Mouse (Mus musculus): ENCODE measurements around the gene Hist1h1e.
"Not testable (repeated sequence)": the region's sequence is repeated elsewhere in the genome, so short reads cannot be mapped to it uniquely, and the experiment has no call there.

Gene Hist1h1e

DNA sequence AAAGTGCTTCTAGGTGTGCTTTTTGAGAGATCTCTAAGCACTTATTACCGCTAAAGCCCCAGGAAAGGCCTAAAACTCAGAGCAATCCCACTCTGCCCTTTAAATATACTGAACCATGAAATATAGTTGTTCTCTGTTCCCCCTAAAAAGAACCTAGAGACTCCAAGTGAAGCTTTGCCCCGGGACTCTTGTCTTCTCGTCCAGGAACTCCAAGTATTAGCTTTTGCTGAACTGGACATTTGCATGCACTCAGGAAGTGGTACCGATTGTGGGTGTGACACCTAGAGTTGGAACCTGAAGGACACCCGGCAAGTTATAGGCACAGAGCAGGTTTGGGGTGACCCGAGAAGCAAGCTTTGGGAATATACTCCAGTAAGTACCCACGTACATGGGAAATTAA lies 31.2 kb downstream of the Hist1h1e start:
- no peak for DNase-seq

DNA sequence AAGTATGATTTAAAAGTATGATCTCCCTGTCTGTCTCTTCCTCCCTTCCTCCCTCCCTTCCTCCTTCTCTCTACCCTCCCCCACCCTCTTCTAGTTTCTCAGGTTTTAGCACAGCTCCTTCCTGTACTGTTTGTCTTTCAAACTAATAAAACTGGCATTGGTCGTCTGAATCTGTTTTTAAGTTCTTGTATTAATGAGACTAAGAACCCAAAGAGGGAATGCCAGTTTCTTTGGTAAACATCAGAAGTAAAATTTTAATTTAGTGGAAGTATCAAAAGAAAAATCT lies 35.5 kb downstream of the Hist1h1e start:
- DNase-seq, result no peak

DNA sequence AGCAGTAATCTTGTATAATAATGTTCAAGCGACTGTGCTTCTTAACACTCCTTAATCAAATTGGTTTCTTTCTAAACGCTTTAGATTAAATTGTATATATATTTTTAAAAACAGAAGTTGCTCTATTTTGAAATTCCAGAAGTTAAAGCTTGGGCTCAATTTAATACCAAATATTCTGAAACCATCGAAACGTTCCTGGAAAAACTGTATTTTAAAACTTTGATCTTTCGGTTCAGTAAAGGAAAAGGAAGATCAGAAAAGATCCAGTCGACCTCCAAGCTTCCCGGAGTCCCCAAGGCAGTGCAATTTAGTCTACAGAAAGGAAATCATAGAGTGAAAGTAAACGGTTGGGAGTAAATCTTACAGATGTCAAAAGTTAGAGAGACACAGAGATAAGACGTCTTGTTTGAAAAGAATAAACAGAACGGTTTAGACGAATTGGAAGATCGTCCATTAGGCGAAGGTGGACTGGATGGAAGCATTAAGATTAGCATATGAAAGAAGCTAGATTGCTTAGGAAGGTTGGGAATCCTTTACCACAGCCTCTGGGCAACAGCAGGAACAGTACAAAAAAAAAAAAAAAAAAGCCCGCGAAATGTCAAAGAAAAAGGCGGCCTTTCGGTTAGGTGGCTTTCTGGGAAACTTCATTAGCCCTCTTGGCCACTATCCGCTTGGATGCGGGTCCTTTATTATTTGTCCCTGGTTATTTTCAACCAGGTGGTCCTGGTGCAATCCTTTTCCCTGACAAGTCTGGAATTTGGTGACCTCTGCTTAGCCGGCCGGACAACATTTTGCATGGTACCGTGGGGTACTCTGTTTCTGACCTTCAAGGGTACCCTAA lies 36.0 kb downstream of the Hist1h1e start:
- DNase-seq, result no peak

DNA sequence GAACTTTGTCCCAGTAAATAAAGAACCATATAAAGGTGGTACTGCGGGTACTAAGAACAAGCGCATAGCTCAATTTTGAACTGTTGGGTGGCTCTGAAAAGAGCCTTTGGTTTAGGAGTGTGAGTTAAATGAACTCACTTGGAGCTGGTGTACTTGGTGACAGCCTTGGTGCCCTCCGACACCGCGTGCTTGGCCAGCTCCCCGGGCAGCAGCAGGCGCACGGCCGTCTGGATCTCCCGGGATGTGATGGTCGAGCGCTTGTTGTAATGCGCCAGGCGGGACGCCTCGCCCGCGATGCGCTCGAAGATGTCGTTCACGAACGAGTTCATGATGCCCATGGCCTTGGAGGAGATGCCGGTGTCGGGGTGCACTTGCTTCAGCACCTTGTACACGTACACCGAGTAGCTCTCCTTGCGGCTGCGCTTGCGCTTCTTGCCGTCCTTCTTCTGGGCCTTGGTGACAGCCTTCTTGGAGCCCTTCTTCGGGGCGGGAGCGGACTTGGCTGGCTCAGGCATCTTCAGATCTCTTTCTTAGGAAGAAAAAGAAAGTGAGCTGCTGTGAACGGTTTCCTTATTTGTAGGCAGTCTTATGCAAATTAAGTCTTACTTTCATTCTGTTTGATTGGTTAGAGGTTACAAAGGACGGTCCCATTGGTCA lies 36.8 kb downstream of the Hist1h1e start:
- peak; percentile 81 for DNase-seq

DNA sequence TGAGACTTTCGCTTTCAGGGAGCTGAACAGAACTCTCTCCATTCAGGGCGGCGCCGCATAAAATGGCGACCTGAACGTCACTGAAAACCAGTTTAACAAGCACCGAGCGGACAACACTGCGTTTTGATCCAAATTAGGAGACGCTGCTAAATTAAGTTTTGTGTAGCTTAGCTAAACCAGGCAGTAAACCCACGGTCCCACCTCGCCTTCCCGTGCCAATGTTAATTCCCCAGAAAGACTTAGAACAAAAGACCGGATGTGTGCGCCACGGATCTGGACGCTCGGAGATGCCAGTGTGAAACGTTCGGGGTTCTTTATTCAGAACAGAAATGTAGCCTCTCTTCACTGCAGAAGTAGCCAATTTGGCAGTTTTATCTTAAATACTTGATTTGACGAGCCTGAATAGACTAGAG lies 37.3 kb downstream of the Hist1h1e start:
- DNase-seq, result peak; percentile 76

DNA sequence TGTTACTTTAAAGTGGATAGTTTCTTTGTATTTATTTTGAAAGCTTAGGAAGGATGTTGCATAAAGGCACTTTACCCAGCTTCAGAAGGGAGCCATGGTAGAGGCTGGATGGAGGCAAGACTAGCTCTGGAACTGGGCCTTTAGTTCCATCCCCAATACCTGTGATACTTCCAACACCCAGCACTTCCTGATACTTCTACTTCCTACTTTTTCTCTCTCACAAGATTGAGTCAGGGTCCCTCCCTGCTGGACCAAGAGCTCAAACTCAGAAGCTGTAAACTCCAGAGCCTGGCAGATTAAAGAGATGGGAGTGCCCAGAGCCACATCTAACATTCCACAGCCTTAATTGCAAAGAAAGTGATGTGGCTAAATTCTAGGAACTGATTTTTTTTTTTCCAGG lies 38.0 kb downstream of the Hist1h1e start:
- no peak for DNase-seq

DNA sequence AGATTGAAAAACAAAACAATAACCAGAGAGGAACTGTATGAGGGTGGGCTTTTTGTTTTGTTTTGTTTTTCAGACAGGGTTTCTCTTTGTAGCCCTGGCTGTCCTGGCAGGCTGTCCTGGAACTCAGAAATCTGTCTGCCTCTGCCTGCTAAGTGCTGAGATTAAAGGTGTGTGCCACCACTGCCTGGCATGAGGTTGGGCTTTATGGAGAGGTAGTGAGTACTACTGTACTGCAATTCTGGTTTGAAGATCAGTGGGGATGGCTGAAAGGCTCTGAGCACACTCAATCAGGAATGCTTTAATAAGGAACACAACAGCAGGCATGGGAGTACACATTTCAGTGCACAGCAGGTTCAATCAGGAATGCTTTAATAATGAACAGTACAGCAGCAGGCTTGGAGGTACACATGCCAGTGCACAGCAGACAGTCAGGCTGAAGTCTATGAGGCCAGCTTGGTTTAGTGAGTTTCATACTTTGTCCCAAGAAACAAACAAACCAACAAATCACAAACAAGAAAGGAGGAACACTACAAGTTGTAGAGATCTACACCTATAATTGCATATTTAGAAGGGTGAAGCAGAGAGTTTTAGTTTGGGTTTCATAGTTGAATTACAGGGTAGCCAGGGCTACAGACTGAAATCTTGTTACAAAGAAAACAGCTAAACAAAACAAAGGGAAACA lies 38.8 kb downstream of the Hist1h1e start:
- DNase-seq, result no peak

DNA sequence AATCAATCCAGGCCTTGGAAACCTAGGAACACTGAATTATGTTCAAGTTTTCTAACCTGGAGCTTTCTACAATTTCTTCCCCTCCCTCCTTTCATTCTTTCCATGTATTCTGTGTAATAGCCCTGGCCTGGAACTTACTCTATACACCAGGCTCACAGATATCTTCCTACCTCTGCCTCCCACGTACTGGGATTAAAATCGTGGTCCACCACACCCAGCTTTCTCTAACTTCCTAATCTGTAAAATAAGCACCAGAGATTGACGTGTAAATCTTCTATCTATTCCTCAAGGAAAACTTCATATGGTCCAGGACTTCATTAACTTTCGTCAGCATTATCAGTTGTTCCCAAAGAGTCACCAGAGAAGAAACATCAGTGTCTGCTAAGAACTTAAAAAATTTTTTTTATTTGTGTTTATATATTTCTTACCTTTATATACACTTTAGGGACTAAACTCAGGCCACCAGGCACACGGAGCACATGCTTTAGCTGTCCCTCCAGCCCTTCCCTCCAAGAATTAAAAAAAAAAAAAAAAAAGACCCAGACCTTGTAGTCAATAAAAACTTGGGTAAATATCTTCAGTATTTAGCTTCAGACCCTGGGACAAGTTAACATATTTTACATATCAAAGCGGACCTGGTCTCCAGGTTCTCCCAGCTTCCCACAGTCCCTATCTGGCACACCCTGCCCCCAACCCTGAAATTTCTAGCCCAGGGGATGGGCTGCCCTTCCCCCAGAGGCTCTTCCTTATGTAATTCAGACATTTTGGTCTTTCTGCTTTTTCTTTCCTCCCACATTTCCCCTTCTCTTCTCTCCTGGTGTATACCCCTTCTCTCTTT lies 39.9 kb downstream of the Hist1h1e start:
- DNase-seq, result no peak

DNA sequence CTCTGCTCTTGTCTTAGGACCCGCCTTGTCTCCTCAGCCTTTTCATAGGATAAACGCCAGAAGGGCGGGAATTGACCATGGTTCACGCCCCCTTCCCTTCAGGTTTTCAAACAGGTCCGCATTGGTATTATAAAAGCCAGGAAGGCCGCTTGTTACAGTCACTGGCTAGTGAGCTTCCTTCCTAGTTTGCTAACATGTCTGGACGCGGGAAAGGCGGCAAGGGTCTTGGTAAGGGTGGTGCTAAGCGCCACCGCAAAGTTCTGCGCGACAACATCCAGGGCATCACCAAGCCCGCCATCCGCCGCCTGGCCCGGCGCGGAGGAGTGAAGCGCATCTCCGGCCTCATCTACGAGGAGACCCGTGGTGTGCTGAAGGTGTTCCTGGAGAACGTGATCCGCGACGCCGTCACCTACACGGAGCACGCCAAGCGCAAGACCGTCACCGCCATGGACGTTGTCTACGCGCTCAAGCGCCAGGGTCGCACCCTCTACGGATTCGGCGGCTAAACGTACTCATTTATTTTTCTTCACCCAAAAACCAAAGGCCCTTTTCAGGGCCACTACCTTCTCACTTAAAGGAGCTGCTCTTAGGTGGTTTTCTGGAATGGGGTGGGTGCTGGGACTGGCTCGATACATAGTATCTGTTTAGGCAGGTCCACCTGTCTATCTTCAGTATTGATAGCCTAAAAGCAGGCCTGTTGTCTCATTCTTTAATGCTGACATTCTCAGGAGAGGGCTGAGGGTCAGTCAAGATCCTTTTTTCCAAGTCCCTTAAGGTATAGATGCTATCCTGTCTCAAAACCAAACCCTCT lies 40.7 kb downstream of the Hist1h1e start, which contains the start of gene Hist1h4d:
Hist1h4d (plus strand) TSS at position 191 of the 811 bp plus-strand sequence.
- peak; percentile 97 for DNase-seq

DNA sequence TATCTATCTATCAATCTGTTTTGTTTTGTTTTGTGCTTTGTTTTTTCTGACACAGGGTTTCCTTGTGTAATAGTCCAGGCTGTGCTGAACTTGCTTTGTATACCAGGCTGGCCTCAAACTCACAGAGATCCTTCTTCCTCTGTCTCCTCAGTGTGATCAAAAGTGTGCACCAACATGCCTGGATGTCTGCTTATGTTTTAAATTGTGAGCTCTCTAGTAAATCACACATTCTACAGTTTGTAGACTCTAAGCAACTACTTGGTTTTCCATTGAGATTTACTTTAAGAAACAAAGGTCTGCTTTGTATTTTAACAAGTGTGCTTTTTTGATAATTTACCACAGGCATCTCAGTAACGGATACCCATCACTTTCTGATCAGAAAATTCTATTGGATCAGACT lies 44.5 kb downstream of the Hist1h1e start:
- no peak for DNase-seq

DNA sequence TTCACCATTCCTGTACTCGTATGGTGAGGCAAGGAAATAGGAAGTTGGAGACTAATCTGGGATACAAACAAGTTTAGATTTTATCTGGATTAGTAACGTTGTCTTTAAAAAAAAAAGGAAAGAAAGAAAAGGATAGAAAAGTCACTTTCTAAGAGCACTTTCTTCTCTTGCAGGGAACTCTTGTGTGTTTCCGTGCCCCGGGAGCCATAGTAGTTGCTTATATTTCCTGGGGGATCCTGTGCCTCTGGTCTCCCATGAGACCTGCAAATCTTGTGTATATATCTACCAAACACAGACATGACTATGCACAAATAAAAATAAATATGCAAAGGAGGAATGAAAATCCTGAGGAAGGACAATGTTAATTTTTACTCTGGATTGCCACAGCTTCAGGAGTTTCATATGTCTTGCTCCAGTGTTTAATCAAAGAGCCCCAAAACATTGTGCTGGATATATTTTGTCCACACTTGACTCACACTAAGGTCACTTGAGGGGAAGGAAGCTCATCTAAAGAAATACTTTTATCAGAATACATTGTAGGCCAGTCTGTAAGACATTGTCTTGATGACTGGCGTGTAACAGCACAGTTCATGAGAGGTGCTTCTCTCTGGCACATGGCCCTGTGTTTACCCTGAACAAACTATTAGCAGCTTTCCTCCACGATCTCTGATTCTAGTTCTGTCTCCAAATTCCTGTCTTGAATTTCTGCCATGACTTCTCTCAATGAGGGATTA lies 45.3 kb downstream of the Hist1h1e start:
- DNase-seq, result no peak

DNA sequence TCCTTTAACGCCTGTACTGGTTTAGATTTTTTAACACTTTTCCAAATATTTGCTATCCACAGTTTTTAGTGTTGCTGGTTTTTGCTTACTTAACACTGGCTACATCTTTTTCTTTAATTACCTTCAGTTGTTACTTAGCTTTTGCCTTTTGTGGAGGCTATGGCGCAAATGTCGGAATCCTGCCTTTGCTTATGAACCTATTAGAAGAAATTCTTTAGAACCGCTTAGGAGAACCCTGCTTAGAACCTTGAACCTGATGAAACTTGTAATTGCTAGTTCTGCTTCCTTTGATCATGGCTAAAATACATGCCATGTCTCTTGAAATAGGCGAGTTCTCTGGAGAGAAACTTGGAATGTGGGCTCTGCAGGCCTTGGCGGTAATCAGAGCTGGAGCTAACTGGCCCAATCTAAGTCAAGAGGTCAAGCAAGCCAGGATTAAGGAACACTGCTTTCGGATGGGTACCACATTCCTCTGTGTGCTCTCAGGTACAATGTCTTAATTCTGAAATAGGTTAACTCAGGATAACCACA lies 45.9 kb downstream of the Hist1h1e start:
- no peak for DNase-seq

DNA sequence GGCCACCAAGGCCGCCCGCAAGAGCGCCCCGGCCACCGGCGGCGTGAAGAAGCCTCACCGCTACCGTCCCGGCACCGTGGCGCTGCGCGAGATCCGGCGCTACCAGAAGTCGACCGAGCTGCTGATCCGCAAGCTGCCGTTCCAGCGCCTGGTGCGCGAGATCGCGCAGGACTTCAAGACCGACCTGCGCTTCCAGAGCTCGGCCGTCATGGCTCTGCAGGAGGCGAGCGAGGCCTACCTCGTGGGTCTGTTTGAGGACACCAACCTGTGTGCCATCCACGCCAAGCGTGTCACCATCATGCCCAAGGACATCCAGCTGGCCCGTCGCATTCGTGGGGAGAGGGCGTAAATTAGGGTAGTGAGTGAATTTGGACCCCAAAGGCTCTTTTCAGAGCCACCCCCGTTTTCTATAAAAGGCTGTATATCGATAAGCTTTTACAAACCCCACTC lies 46.5 kb downstream of the Hist1h1e start:
- not testable (repeated sequence) for DNase-seq

DNA sequence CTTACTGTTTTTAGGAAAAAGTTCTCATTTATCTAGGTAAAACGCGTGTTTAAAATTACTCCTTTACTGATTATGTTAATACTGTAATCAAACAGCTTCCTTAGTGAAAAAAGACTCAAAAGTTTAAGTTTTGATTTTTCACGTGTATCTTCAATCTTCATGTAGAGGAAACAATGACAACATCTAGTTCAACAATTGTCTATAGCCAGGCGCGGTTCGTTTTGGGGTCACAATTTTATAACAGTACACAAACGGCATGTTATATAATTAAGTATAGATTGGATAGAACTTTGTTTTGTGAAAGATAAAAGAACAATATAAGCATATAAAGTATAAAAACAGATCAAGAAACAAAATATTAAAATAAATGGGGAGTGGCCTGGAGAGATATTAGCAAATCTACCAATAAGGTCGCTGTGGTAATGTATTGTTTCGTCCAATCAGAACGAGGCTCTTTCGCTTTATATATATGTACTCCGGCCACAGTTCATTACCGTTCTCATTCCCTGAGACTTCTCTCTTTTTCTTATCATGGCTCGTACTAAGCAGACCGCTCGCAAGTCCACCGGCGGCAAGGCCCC lies 47.0 kb downstream of the Hist1h1e start, which contains the start of gene Hist1h3d:
Hist1h3d (plus strand) TSS at position 493 of the 581 bp plus-strand sequence.
- peak; percentile 73 for DNase-seq

DNA sequence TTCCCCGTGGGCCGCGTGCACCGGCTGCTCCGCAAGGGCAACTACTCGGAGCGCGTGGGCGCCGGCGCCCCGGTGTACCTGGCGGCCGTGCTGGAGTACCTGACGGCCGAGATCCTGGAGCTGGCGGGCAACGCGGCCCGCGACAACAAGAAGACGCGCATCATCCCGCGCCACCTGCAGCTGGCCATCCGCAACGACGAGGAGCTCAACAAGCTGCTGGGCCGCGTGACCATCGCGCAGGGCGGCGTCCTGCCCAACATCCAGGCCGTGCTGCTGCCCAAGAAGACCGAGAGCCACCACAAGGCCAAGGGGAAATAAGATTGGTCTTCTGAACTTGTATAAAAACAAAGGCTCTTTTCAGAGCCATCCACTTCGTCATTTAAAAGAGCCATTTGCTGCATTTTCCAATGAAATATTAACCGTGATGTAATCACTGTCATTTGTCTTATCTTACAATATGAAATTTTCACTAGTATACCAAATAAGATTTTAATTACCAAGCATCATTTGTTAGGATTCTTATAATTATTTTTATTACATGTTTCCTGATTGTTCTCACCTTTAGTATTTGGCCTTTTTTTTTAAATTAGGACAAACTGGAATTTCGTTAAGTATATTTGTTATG lies 47.7 kb downstream of the Hist1h1e start:
- not testable (repeated sequence) for DNase-seq

DNA sequence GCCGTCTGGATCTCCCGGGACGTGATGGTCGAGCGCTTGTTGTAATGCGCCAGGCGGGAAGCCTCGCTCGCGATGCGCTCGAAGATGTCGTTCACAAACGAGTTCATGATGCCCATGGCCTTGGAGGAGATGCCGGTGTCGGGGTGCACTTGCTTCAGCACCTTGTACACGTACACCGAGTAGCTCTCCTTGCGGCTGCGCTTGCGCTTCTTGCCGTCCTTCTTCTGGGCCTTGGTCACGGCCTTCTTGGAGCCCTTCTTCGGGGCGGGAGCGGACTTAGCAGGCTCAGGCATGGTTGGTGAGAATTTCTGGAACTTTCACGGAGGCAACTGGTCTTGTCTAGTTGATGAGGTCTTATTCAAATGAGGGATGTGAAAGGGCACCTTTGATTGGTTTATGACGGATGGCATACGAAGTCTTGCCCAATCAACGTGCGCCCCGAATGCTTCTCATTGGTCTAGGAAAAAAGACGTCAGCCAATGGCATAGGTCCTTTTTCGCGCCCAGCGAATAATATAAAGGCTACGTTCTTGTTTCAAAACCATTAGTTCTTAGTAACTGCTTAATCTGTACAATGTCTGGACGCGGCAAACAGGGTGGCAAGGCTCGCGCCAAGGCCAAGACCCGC lies 48.3 kb downstream of the Hist1h1e start, which contains the start of the genes Hist1h2bf and Hist1h2ad:
Hist1h2bf (minus strand) TSS at position 299 of the 627 bp plus-strand sequence.
Hist1h2ad (plus strand) TSS at position 484 of the 627 bp plus-strand sequence.
- peak; percentile 94 for DNase-seq

DNA sequence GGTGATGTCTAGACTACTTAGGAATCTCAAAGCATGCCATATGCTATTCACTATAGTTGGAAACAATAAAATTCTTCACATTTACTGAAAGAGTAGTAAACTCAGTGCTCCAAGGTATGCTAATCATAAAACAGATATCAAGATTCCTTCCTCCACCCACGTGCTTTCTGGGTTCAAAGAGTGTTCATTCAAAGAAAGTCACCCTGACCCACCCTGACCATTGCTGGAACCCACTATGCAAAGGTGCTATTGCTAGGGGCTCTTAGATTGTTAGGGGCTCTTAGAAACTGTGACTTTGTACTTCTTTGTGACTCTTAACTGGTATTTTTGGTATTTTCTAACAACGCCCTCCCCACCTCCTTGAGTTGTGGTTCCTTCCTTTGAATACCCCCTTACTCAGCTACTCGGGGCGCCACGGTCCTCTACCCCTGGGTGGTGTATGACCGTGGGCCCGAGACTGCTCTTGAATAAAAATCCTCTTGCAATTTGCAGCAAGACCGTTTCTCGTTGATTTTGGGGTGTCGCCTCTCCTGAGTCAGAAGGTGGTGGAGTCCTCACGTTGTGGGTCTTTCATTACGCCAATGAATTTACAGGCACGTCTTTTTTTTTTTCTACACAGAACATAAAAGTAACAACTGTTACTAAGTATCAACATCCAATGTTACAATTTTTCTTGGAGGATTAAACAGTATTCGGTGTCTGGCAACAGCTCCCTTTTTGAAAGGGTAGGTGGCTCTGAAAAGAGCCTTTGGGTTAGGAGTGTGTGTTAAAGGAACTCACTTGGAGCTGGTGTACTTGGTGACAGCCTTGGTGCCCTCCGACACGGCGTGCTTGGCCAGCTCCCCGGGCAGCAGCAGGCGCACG lies 49.1 kb downstream of the Hist1h1e start:
- not testable (repeated sequence) for DNase-seq
